Mouse (Mus musculus) liver, embryonic 16.5 days (tissue): ENCODE results near the gene Junb. TPM values are rescaled to one million over a fixed set of nuclear protein-coding genes. Genes with fewer than 3 reads are reported as not detected.

Experiments
- ATAC-seq: fragments of 200-750 bp; cut with Nextera tagmentation; 2 replicates; pipeline ENCODE4 v1.8.0; 2017; ENCODE audit warnings: low read depth, mild to moderate bottlenecking, moderate number of reproducible peaks, moderate library complexity
- H3K27ac ChIP-seq: fragments of 300-500 bp; sonication (generic); 2 replicates; pipeline ENCODE4 v1.5.1; 2014; ENCODE audit warnings: mild to moderate bottlenecking, low read length
- H3K27me3 ChIP-seq: fragments of 300-500 bp; sonication (generic); 2 replicates; pipeline ENCODE4 v1.6.1; 2014; ENCODE audit warnings: low read depth, low read length, mixed read lengths; ENCODE audit not compliant: control insufficient read depth, insufficient read depth
- H3K36me3 ChIP-seq: fragments of 300-500 bp; sonication (generic); 2 replicates; pipeline ENCODE4 v1.6.1; 2014; ENCODE audit warnings: mild to moderate bottlenecking; ENCODE audit not compliant: control insufficient read depth, insufficient read depth
- H3K4me1 ChIP-seq: fragments of 300-500 bp; sonication (generic); 2 replicates; pipeline ENCODE4 v1.6.1; 2014; ENCODE audit warnings: low read depth, low read length, mixed read lengths; ENCODE audit not compliant: control insufficient read depth
- H3K4me2 ChIP-seq: fragments of 300-500 bp; sonication (generic); 2 replicates; pipeline ENCODE4 v1.6.1; 2014; ENCODE audit warnings: low read depth, low read length, mixed read lengths
- H3K4me3 ChIP-seq: fragments of 300-500 bp; sonication (generic); 2 replicates; pipeline ENCODE4 v1.5.1; 2014; ENCODE audit warnings: low read depth, mild to moderate bottlenecking, low read length
- H3K9ac ChIP-seq: fragments of 300-500 bp; sonication (generic); 2 replicates; pipeline ENCODE4 v1.6.1; 2014; ENCODE audit warnings: low read depth, low read length
- H3K9me3 ChIP-seq: fragments of 300-500 bp; sonication (generic); replicated peaks from 2 replicates; pipeline ENCODE4 v1.6.1; 2016; ENCODE audit warnings: low read length; ENCODE audit not compliant: control insufficient read depth
- WGBS: fragments of 180-500 bp; shearing (Covaris S2); extraction: QIAGEN DNeasy Blood & Tissue Kit; methylation state at CpG from one replicate; pipeline ENCODE4 v1.1.7; 2014; ENCODE audit not compliant: insufficient replicate concordance; 5-methylcytosine and 5-hydroxymethylcytosine counted together
- polyA plus RNA-seq: library from polyadenylated mRNA; unstranded; fragments of >200 nt; fragmentation: Nextera tagmentation; extraction: Ambion mirVana; gene quantifications from 2 replicates; pipeline ENCODE4 v1.2.1, GENCODE M21; 2015

Gene Junb
- 10.6 and 16.5 TPM in 2 replicates for polyA plus RNA-seq

- peak within 1 kb of the TSS; percentile 75 for H3K4me3 ChIP-seq
- H3K27ac ChIP-seq: peak within 1 kb of the TSS; percentile 97
- WGBS: under 1% methylated on average over 63 of the region's 63 CpGs
- peaks cover 94% of the 10 kb centered on the region for H3K4me1 ChIP-seq
- peak within 1 kb of the TSS; percentile 98 for H3K4me2 ChIP-seq
- no peaks in the 10 kb centered on the region for H3K9me3 ChIP-seq
- peak within 1 kb of the TSS; percentile 73 for H3K9ac ChIP-seq
- H3K36me3 ChIP-seq: peaks cover 14% of the 10 kb centered on the region
- ATAC-seq: peak; percentile 35
- H3K27me3 ChIP-seq: peaks cover 9% of the 10 kb centered on the region
Measured at GRCm38 (mm10) chr8:84978248-84978940, at the start of gene Junb. Gene Junb, minus strand, starts transcription at chr8:84978718.

DNA sequence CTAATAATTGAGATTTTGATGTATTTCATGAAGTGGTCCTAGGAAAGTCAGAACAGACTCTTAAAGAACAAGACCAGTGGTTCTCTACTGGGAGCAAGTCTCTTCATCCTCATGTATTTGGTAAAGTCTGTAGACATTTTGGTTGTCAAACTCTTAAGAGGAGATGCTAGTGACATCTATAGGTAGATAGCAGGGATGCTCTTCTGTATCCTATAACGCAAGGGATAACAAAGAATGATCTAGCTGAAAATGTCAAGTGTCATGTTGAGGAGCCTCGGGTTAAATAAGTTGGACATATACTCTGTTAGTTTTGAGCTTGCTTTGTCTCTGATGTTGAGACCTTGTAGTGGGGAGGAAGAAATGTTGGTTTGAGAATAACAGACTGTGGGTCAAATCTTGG is 49.4 kb upstream of the Junb start:
- no peak for ATAC-seq
- Histone ChIP-seq H3K4me3 (peak overlapping the region; percentile 96), H3K9me3 (no peaks in the 10 kb centered on the region), H3K27me3 (no peaks in the 10 kb centered on the region), H3K4me1 (peaks cover 38% of the 10 kb centered on the region), H3K27ac (peak overlapping the region; percentile 94), H3K4me2 (peak overlapping the region; percentile 70), H3K9ac (peak overlapping the region; percentile 99), H3K36me3 (peaks cover 39% of the 10 kb centered on the region)
- 16% methylated on average over 2 of the region's 2 CpGs for WGBS

DNA sequence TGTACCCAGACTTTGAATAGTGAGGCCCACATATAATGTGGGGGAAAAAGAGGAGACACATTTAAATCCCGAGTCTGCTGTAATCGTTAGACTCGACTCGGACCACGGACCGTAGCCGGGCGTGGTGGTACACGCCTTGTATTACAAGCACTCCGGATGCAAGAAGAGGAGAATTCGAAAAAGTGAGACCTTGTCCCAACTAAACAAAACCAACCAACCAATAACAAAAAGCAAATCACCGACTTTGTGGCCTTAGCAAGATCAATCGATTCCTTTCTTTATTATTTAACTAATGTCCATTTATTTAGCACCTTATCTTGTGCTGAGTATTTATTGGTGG is 49.0 kb upstream of the Junb start:
- Histone ChIP-seq H3K9me3 (no peaks in the 10 kb centered on the region), H3K9ac (peak overlapping the region; percentile 99), H3K27ac (peak overlapping the region; percentile 94), H3K27me3 (no peaks in the 10 kb centered on the region), H3K36me3 (peaks cover 36% of the 10 kb centered on the region), H3K4me2 (peak overlapping the region; percentile 70), H3K4me3 (peak overlapping the region; percentile 96), H3K4me1 (peaks cover 35% of the 10 kb centered on the region)
- WGBS: under 1% methylated on average over 13 of the region's 13 CpGs
- ATAC-seq: no peak

GRCm38 (mm10) chr8:85026670-85027515 is 48.4 kb upstream of the Junb start, which contains the start of gene Trir:
Gene Trir, plus strand, starts transcription at chr8:85026823.
- under 1% methylated on average over 75 of the region's 75 CpGs for WGBS
- Histone ChIP-seq H3K27me3 (no peaks in the 10 kb centered on the region), H3K4me3 (peak within 1 kb of the TSS; percentile 96), H3K27ac (peak within 1 kb of the TSS; percentile 94), H3K36me3 (peaks cover 34% of the 10 kb centered on the region), H3K9me3 (no peaks in the 10 kb centered on the region), H3K4me1 (peaks cover 35% of the 10 kb centered on the region), H3K4me2 (peak within 1 kb of the TSS; percentile 93), H3K9ac (peak within 1 kb of the TSS; percentile 99)
- ATAC-seq: peak; percentile 83

DNA sequence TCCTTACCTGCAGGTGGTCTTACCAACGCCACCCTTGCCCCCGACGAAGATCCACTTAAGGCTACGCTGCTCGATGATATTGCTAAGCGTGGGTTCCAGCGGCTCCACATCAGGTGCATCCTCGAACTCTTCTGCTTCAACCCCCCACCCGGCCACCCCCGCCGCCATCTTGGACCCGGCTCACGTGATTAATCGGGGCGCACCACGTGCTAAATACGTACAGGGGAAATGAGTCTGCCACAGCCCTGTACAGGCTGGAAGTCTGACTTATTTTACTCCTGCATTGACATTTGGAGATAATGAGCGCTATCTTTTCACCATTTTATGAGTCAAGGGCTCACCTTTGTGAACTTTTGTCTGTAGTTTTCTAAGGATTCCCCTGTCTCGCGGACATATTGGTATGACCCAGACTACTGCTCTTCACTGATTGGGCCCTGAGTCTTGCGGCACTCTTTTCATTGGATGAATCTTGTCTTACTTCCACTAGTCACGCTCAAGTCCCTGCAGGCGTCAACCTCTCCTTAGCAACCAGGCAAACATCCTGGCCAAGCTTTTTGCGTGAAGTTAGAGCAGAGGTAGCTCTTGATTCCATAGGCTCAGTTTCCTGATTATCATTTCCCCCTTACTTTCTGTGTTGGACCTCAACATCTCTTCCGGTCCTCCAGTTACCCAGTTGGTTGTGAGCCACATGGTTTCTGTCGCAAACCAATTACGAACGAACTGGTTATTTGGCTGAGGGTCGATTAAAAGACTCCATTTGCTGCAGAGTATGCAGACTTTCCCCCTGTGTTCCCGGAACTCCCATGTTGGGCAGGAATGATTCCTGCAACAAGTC is 46.8 kb upstream of the Junb start, which contains the start of gene Asna1:
Asna1 (minus strand) TSS at position 184 of the 835 bp plus-strand sequence.
- H3K9ac ChIP-seq: peak within 1 kb of the TSS; percentile 66
- peaks cover 26% of the 10 kb centered on the region for H3K36me3 ChIP-seq
- peak; percentile 83 for ATAC-seq
- H3K4me3 ChIP-seq: peak within 1 kb of the TSS; percentile 96
- peaks cover 35% of the 10 kb centered on the region for H3K4me1 ChIP-seq
- H3K27ac ChIP-seq: peak within 1 kb of the TSS; percentile 94
- H3K9me3 ChIP-seq: no peaks in the 10 kb centered on the region
- 4% methylated on average over 30 of the region's 30 CpGs for WGBS
- H3K4me2 ChIP-seq: peak within 1 kb of the TSS; percentile 93
- H3K27me3 ChIP-seq: no peaks in the 10 kb centered on the region

DNA sequence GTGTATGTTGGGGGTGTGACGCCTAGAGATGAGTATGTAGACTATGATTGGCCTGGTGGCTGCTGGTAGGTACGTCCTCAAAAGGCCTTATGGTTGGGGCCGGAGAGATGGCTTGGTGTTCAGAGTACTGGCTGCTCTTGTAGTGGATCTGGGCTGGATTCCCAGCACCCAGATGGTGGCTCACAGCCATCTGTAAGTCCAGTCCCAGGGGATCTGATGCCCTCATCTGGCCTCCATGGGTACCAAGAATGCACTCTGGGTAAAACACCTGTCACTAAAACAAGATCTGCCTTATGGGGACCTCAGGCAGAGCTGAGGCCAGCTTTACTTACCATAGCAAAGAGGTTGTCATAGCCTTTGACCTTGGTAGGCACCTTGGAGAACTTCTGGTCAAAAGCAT is 45.3 kb upstream of the Junb start:
- no peak overlapping the region for H3K9ac ChIP-seq
- H3K27ac ChIP-seq: no peak overlapping the region
- H3K27me3 ChIP-seq: no peaks in the 10 kb centered on the region
- H3K4me3 ChIP-seq: peak overlapping the region; percentile 76; the same call in 1 of the 2 replicates
- H3K4me1 ChIP-seq: peaks cover 30% of the 10 kb centered on the region
- peaks cover 14% of the 10 kb centered on the region for H3K36me3 ChIP-seq
- H3K4me2 ChIP-seq: peak overlapping the region; percentile 93; the same call in 1 of the 2 replicates
- 78% methylated on average over 3 of the region's 3 CpGs for WGBS
- ATAC-seq: no peak
- no peaks in the 10 kb centered on the region for H3K9me3 ChIP-seq

DNA sequence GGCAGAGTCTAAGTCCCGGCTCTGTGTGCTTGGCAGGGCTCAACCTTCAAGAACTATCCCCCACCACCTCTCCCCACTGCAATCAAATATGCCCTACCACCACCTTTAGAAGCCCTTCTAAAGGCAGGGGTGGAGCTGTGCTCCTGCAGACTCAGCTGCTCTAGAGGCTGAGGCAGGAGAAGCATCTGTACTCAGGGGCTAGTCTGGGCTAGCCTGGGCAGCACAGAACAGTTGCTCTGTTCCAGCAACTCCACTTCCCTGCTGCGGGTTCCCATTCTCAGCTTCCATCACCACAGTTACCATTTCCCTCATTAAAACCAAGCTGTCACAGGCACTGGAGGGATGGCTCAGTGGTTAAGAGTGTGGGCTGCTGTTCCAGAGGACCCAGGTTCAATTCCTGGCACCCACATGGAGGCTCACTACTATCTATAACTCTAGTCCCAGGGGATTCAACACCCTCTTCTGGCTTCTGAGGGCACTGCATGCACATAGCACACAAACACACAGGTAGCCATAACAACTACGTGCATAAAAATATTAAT is 43.1 kb upstream of the Junb start:
- no peak overlapping the region for H3K9ac ChIP-seq
- H3K4me1 ChIP-seq: peaks cover 20% of the 10 kb centered on the region
- H3K27ac ChIP-seq: no peak overlapping the region
- no peaks in the 10 kb centered on the region for H3K9me3 ChIP-seq
- 83% methylated on average over 3 of the region's 3 CpGs for WGBS
- H3K4me3 ChIP-seq: no peak overlapping the region
- no peak for ATAC-seq
- no peaks in the 10 kb centered on the region for H3K27me3 ChIP-seq
- H3K4me2 ChIP-seq: no peak overlapping the region
- peaks cover 23% of the 10 kb centered on the region for H3K36me3 ChIP-seq

GRCm38 (mm10) chr8:85017209-85017608 is 38.7 kb upstream of the Junb start:
- peaks cover 17% of the 10 kb centered on the region for H3K27me3 ChIP-seq
- H3K9ac ChIP-seq: no peak overlapping the region
- no peak overlapping the region for H3K4me3 ChIP-seq
- H3K27ac ChIP-seq: no peak overlapping the region
- no peak for ATAC-seq
- peaks cover 16% of the 10 kb centered on the region for H3K36me3 ChIP-seq
- no peaks in the 10 kb centered on the region for H3K4me1 ChIP-seq
- H3K4me2 ChIP-seq: no peak overlapping the region
- H3K9me3 ChIP-seq: no peaks in the 10 kb centered on the region
- 76% methylated on average over 5 of the region's 5 CpGs for WGBS
